Mouse (Mus musculus): ENCODE results near the gene Serpinf1. TPM values are rescaled to one million over a fixed set of nuclear protein-coding genes. Genes with fewer than 3 reads are reported as not detected.

The Serpinf1 gene
- polyA plus RNA-seq, 1 experiment from 2014 or later, result 56.2 TPM

- peak; percentile 35 for DNase-seq (ENCODE audit: low spot score, missing footprints)
- WGBS, result 88% methylated on average over 3 of the region's 3 CpGs
- Histone ChIP-seq H3K36me3 (ENCODE audit: control insufficient read depth, insufficient read depth, low read length) (no peaks in the 10 kb centered on the region), H3K4me1 (ENCODE audit: control insufficient read depth, insufficient read depth, low read length) (no peaks in the 10 kb centered on the region), H3K27ac (ENCODE audit: low read depth, low read length) (no peak overlapping the region), H3K27me3 (ENCODE audit: control insufficient read depth, insufficient read depth, low read length) (no peaks in the 10 kb centered on the region), H3K4me2 (no peak overlapping the region), H3K9ac (ENCODE audit: low read length) (no peak overlapping the region), H3K4me3 (ENCODE audit: low read depth, low read length) (no peak overlapping the region), H3K9me3 (ENCODE audit: control insufficient read depth, low read length) (no peaks in the 10 kb centered on the region)
- no peak for ATAC-seq (ENCODE audit: low FRiP score)
Measured at GRCm38 (mm10) chr11:75438804-75439203, 16.3 kb upstream of the Serpinf1 start.

DNA sequence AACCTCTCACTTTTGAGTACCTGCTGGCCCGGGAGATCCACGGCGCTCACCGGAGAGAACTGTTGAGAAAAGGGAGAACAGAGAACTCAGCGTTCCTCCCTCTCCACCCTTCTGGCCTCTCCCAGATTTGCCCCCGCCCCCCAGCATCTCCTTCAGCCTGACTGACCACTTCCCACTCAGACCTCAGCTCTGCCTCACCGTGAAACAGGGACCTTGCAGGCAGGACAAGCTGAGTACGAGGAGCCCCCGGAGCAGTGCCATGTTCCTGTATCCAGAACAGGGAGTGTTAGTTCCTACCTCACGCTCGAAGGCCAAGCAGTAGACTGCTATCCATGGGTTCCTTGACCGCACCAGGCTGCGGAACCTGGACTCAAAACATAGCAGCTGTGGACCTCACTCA lies 15.7 kb upstream of the Serpinf1 start:
- peak; percentile 35 for DNase-seq (ENCODE audit: low spot score, missing footprints)
- ATAC-seq (ENCODE audit: low FRiP score), result no peak
- 81% methylated on average over 12 of the region's 13 CpGs for WGBS
- no peak overlapping the region for H3K9ac ChIP-seq (ENCODE audit: low read length)
- no peaks in the 10 kb centered on the region for H3K9me3 ChIP-seq (ENCODE audit: control insufficient read depth, low read length)
- no peak overlapping the region for H3K4me2 ChIP-seq
- no peaks in the 10 kb centered on the region for H3K36me3 ChIP-seq (ENCODE audit: control insufficient read depth, insufficient read depth, low read length)
- H3K27me3 ChIP-seq (ENCODE audit: control insufficient read depth, insufficient read depth, low read length), result no peaks in the 10 kb centered on the region
- H3K4me1 ChIP-seq (ENCODE audit: control insufficient read depth, insufficient read depth, low read length), result no peaks in the 10 kb centered on the region
- H3K27ac ChIP-seq (ENCODE audit: low read depth, low read length), result no peak overlapping the region
- H3K4me3 ChIP-seq (ENCODE audit: low read depth, low read length), result no peak overlapping the region

GRCm38 (mm10) chr11:75434138-75434537 lies 11.6 kb upstream of the Serpinf1 start:
- 87% methylated on average over 5 of the region's 5 CpGs for WGBS
- no peak overlapping the region for H3K9ac ChIP-seq (ENCODE audit: low read length)
- no peak overlapping the region for H3K4me2 ChIP-seq
- H3K4me1 ChIP-seq (ENCODE audit: control insufficient read depth, insufficient read depth, low read length), result no peaks in the 10 kb centered on the region
- H3K27me3 ChIP-seq (ENCODE audit: control insufficient read depth, insufficient read depth, low read length), result no peaks in the 10 kb centered on the region
- no peaks in the 10 kb centered on the region for H3K9me3 ChIP-seq (ENCODE audit: control insufficient read depth, low read length)
- ATAC-seq (ENCODE audit: low FRiP score) (no peak), DNase-seq (ENCODE audit: low spot score, missing footprints) (no peak)
- no peak overlapping the region for H3K27ac ChIP-seq (ENCODE audit: low read depth, low read length)
- no peaks in the 10 kb centered on the region for H3K36me3 ChIP-seq (ENCODE audit: control insufficient read depth, insufficient read depth, low read length)
- no peak overlapping the region for H3K4me3 ChIP-seq (ENCODE audit: low read depth, low read length)

DNA sequence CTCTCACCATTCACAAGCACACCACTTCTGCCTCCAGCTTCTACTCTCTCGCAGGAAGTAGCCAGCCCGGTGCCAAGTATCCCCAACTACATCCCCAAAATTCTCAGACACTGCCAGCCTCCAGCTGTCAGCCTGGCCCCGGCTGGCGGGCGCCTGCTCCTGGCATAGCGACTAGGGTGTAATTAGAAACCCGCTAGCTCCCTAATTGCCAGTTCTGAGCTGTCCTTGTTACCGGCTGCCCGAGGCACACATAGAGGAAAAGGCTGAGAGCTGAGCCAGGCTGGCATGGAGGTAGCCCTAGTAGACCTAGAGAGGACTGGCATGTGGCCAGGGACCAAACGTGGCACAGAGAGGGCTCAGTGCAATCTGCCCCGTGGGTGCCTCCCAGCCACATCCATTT lies 8.8 kb upstream of the Serpinf1 start:
- H3K9me3 ChIP-seq (ENCODE audit: control insufficient read depth, low read length), result no peaks in the 10 kb centered on the region
- H3K27me3 ChIP-seq (ENCODE audit: control insufficient read depth, insufficient read depth, low read length), result no peaks in the 10 kb centered on the region
- H3K4me2 ChIP-seq, result no peak overlapping the region
- 90% methylated on average over 11 of the region's 11 CpGs for WGBS
- no peak for ATAC-seq (ENCODE audit: low FRiP score)
- H3K9ac ChIP-seq (ENCODE audit: low read length), result no peak overlapping the region
- no peaks in the 10 kb centered on the region for H3K36me3 ChIP-seq (ENCODE audit: control insufficient read depth, insufficient read depth, low read length)
- H3K4me3 ChIP-seq (ENCODE audit: low read depth, low read length), result no peak overlapping the region
- no peaks in the 10 kb centered on the region for H3K4me1 ChIP-seq (ENCODE audit: control insufficient read depth, insufficient read depth, low read length)
- H3K27ac ChIP-seq (ENCODE audit: low read depth, low read length), result no peak overlapping the region
- DNase-seq (ENCODE audit: low spot score, missing footprints), result peak; percentile 8

DNA sequence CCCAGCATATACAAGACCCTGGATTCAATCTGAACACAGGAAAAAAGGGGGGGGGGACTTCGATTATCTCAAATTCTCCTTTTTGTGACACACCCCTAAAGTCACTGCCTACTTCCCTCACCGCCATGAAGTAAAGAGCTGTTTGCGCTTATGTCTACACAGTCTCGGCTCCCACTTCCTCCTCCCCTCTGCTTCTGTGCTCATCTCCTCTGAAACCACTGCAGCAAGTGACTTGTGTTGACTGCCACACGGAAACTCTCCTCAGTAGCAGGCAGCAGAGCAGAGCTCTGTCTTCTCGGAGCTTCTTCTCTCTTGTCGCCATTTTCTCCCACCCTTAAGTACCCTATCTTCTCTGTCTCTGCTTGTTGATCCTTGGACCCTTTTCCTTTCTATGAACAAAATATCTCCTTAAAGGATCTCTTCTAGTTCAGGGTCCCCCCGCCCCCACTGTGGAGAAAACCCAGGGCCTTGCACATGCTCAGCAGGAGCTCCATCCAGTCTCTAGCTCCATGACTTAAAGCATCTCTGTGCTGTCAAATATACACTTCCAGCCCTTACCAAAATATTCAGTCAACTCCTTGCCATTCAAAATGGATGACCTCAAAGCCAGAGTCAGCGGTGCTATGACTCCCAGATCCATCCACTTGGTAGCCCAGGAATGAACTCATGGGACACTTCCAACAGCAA lies 6.7 kb upstream of the Serpinf1 start:
- ATAC-seq (ENCODE audit: low FRiP score), result no peak

DNA sequence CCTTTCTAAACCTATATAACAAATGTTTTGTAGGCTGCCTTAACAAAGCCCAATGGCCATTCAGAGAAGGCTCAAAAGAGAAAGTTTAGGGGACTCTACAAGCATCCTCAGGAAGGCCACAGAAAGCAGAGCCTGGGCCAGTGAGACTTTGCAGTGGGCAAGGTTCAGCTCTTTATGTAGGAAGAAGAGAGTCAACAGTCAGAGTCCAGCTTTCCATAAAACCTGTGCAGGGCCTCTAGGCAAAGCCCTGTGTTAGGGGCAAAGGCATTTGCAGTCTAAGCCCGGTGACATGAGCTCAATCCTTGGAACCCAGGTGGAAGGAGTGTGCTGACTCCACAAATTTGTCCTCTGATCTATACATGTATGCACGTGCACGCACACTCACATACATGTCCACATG lies 2.0 kb upstream of the Serpinf1 start:
- WGBS, result 93% methylated on average over 3 of the region's 3 CpGs
- Histone ChIP-seq H3K4me3 (ENCODE audit: low read depth, low read length) (no peak overlapping the region), H3K27me3 (ENCODE audit: control insufficient read depth, insufficient read depth, low read length) (no peaks in the 10 kb centered on the region), H3K4me1 (ENCODE audit: control insufficient read depth, insufficient read depth, low read length) (peaks cover 5% of the 10 kb centered on the region; the same call in 1 of the 2 replicates), H3K4me2 (no peak overlapping the region), H3K9me3 (ENCODE audit: control insufficient read depth, low read length) (no peaks in the 10 kb centered on the region), H3K36me3 (ENCODE audit: control insufficient read depth, insufficient read depth, low read length) (no peaks in the 10 kb centered on the region), H3K27ac (ENCODE audit: low read depth, low read length) (no peak overlapping the region), H3K9ac (ENCODE audit: low read length) (no peak overlapping the region)
- DNase-seq (ENCODE audit: low spot score, missing footprints) (no peak), ATAC-seq (ENCODE audit: low FRiP score) (no peak)

More for the DNA sequence above, 6.7 kb upstream of the Serpinf1 start:
- peak; percentile 17 for DNase-seq (ENCODE audit: low spot score, missing footprints)
- Histone ChIP-seq H3K27ac (ENCODE audit: low read depth, low read length) (no peak overlapping the region), H3K9me3 (ENCODE audit: control insufficient read depth, low read length) (no peaks in the 10 kb centered on the region), H3K4me3 (ENCODE audit: low read depth, low read length) (no peak overlapping the region), H3K36me3 (ENCODE audit: control insufficient read depth, insufficient read depth, low read length) (no peaks in the 10 kb centered on the region), H3K4me2 (no peak overlapping the region), H3K4me1 (ENCODE audit: control insufficient read depth, insufficient read depth, low read length) (no peaks in the 10 kb centered on the region), H3K27me3 (ENCODE audit: control insufficient read depth, insufficient read depth, low read length) (no peaks in the 10 kb centered on the region), H3K9ac (ENCODE audit: low read length) (no peak overlapping the region)
- 88% methylated on average over 9 of the region's 9 CpGs for WGBS

DNA sequence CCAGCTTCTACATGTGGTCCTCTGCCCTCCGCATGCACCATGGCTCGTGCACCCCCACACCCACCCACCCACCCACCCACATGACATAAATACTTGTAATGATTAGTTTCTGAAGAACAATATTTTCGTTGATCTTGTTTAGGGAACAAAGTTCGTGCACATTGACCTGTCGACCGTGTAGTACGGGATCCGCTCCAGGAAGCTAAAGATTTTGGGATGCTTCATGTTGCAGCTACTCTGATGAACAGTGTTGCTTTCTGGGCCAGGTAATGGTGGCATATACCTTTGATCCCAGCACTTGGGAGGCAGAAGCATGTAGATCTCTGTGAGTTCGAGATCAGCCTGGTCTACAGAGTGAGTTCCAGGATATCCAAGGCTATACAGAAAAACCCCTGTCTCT lies 1.5 kb upstream of the Serpinf1 start:
- no peak for ATAC-seq (ENCODE audit: low FRiP score)
- no peak overlapping the region for H3K27ac ChIP-seq (ENCODE audit: low read depth, low read length)
- no peak overlapping the region for H3K4me2 ChIP-seq
- H3K36me3 ChIP-seq (ENCODE audit: control insufficient read depth, insufficient read depth, low read length), result no peaks in the 10 kb centered on the region
- H3K9me3 ChIP-seq (ENCODE audit: control insufficient read depth, low read length), result no peaks in the 10 kb centered on the region
- DNase-seq (ENCODE audit: low spot score, missing footprints), result no peak
- WGBS, result 90% methylated on average over 9 of the region's 9 CpGs
- H3K4me3 ChIP-seq (ENCODE audit: low read depth, low read length), result no peak overlapping the region
- H3K27me3 ChIP-seq (ENCODE audit: control insufficient read depth, insufficient read depth, low read length), result no peaks in the 10 kb centered on the region
- H3K4me1 ChIP-seq (ENCODE audit: control insufficient read depth, insufficient read depth, low read length), result peaks cover 5% of the 10 kb centered on the region; the same call in 1 of the 2 replicates
- H3K9ac ChIP-seq (ENCODE audit: low read length), result no peak overlapping the region

DNA sequence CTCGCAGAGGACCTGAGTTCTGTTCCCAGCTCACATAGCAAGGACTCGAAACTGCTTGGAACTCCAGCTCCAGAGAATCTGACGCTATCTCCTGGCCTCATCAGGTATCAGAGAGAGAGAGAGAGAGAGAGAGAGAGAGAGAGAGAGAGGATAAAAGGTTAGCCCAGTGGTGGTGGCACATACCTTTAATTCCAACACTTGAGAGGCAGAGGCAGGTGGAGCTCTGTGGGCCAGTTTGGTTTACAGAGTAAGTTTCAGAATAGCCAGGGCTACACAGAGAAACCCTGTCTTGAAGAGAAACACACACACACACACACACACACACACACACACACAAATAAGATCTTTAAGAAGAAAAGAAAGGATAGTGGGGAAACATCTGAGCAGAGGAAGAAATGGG lies 590 bp upstream of the Serpinf1 start:
- Histone ChIP-seq H3K36me3 (ENCODE audit: control insufficient read depth, insufficient read depth, low read length) (no peaks in the 10 kb centered on the region), H3K9me3 (ENCODE audit: control insufficient read depth, low read length) (no peaks in the 10 kb centered on the region), H3K9ac (ENCODE audit: low read length) (no peak overlapping the region), H3K4me2 (no peak overlapping the region), H3K4me1 (ENCODE audit: control insufficient read depth, insufficient read depth, low read length) (peaks cover 5% of the 10 kb centered on the region; the same call in 1 of the 2 replicates), H3K4me3 (ENCODE audit: low read depth, low read length) (no peak overlapping the region), H3K27ac (ENCODE audit: low read depth, low read length) (no peak overlapping the region), H3K27me3 (ENCODE audit: control insufficient read depth, insufficient read depth, low read length) (no peaks in the 10 kb centered on the region)
- 84% methylated on average over 3 of the region's 3 CpGs for WGBS
- DNase-seq (ENCODE audit: low spot score, missing footprints) (peak; percentile 28), ATAC-seq (ENCODE audit: low FRiP score) (no peak)

DNA sequence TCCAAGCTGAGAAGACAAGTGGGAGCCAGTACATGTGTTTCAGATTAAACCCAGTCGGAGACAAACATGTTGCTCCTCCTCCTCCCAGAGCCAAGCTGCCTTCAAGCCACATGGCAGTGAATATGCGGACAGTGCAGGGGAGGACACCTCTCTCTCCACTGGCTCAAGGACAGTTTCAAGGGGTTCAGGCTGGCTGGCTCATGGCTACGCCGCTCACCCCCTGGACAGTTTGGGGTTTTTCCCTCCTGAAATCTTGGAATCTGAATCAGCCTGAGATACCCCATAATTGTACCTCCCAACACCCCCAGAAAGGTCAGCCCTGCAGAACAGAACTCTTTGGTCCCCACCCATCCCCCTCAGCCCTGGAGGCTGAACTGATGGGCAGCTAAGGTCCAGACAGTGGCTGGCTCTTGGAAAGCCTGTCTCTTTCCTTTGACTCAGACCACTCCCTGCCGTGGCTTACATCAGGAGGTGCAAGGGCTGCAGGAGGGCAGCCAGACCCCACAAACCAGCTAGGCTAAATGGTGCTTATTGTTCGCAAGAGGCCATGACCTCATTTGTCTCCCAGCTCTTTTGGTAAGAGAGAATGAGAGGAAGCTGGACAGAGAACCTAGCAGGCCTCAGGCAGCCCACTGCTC lies 1.0 kb downstream of the Serpinf1 start:
- Histone ChIP-seq H3K4me2 (no peak overlapping the region), H3K4me1 (ENCODE audit: control insufficient read depth, insufficient read depth, low read length) (peaks cover 5% of the 10 kb centered on the region; the same call in 1 of the 2 replicates), H3K4me3 (ENCODE audit: low read depth, low read length) (no peak overlapping the region), H3K27me3 (ENCODE audit: control insufficient read depth, insufficient read depth, low read length) (no peaks in the 10 kb centered on the region), H3K27ac (ENCODE audit: low read depth, low read length) (no peak overlapping the region), H3K9ac (ENCODE audit: low read length) (0 out of 2 replicates have a peak overlapping the region, but pooled peaks have one; percentile 12), H3K9me3 (ENCODE audit: control insufficient read depth, low read length) (no peaks in the 10 kb centered on the region), H3K36me3 (ENCODE audit: control insufficient read depth, insufficient read depth, low read length) (no peaks in the 10 kb centered on the region)
- DNase-seq (ENCODE audit: low spot score, missing footprints) (peak; percentile 87), ATAC-seq (ENCODE audit: low FRiP score) (no peak)
- 45% methylated on average over 6 of the region's 6 CpGs for WGBS

All from midbrain, embryonic 11.5 days (tissue).